Mouse (Mus musculus) heart, postnatal 0 days (tissue): ENCODE measurements around the gene Zfp385b. TPM values are rescaled to one million over a fixed set of nuclear protein-coding genes. Genes with fewer than 3 reads are reported as not detected.

ENCODE experiments used
- ATAC-seq: fragments of 200-750 bp; cut with Nextera tagmentation; 2 replicates; pipeline ENCODE4 v1.8.0; 2017; ENCODE audit warnings: low read depth, moderate number of reproducible peaks, moderate library complexity; ENCODE audit not compliant: insufficient read depth
- DNase-seq: peaks from one replicate; pipeline ENCODE4 v3.0.0-alpha.2; 2016; ENCODE audit warnings: low spot score
- H3K27ac ChIP-seq: fragments of 300-500 bp; sonication (generic); 2 replicates; pipeline ENCODE4 v1.5.1; 2014; ENCODE audit warnings: low read depth, mild to moderate bottlenecking
- H3K27me3 ChIP-seq: fragments of 300-500 bp; sonication (generic); 2 replicates; pipeline ENCODE4 v1.6.1; 2014; ENCODE audit warnings: low read length, mixed read lengths; ENCODE audit not compliant: control insufficient read depth, insufficient read depth
- H3K36me3 ChIP-seq: fragments of 300-500 bp; sonication (generic); replicated peaks from 2 replicates; pipeline ENCODE4 v1.6.1; 2014; ENCODE audit warnings: low read length, mixed read lengths; ENCODE audit not compliant: control insufficient read depth, insufficient read depth
- H3K4me1 ChIP-seq: fragments of 300-500 bp; sonication (generic); 2 replicates; pipeline ENCODE4 v1.6.1; 2014; ENCODE audit warnings: antibody characterized with exemption; ENCODE audit not compliant: control insufficient read depth, insufficient read depth
- H3K4me2 ChIP-seq: fragments of 300-500 bp; sonication (generic); 2 replicates; pipeline ENCODE4 v1.6.1; 2014; ENCODE audit warnings: low read depth, mild to moderate bottlenecking, low read length, moderate library complexity
- H3K4me3 ChIP-seq: fragments of 300-500 bp; sonication (generic); 2 replicates; pipeline ENCODE4 v1.5.1; 2014; ENCODE audit warnings: low read depth, low read length
- H3K9ac ChIP-seq: fragments of 300-500 bp; sonication (generic); replicated peaks from 2 replicates; pipeline ENCODE4 v1.6.1; 2014; ENCODE audit warnings: low read depth, low read length, mixed read lengths
- H3K9me3 ChIP-seq: fragments of 300-500 bp; sonication (generic); replicated peaks from 2 replicates; pipeline ENCODE4 v1.6.1; 2016; ENCODE audit warnings: low read length; ENCODE audit not compliant: control insufficient read depth
- CTCF ChIP-seq: IDR thresholded peaks from 2 replicates; pipeline ENCODE4 v1.5.1; 2016; ENCODE audit warnings: antibody characterized with exemption, control low read depth, low read depth
- EP300 ChIP-seq: IDR thresholded peaks from 2 replicates; pipeline ENCODE4 v1.6.1; 2016; ENCODE audit warnings: antibody characterized with exemption, low read depth
- WGBS: fragments of 180-500 bp; shearing (Covaris S2); extraction: QIAGEN DNeasy Blood & Tissue Kit; methylation state at CpG from one replicate; pipeline ENCODE4 v1.1.7; 2014; 5-methylcytosine and 5-hydroxymethylcytosine counted together
- polyA plus RNA-seq: library from polyadenylated mRNA; unstranded; fragments of >200 nt; fragmentation: Nextera tagmentation; extraction: Ambion mirVana; gene quantifications from 2 replicates; pipeline ENCODE4 v1.2.1, GENCODE M21; 2015
- total RNA-seq: library from RNA; depleted of rRNA; stranded (reverse); fragments of >200 nt; gene quantifications from 2 replicates; pipeline ENCODE4 v1.2.3, GENCODE M21; 2014; ENCODE audit warnings: low replicate concordance

Zfp385b gene
- total and polyA plus RNA-seq, 2 experiments from 2014 or later, result 1.8 to 4.2 TPM

DNA sequence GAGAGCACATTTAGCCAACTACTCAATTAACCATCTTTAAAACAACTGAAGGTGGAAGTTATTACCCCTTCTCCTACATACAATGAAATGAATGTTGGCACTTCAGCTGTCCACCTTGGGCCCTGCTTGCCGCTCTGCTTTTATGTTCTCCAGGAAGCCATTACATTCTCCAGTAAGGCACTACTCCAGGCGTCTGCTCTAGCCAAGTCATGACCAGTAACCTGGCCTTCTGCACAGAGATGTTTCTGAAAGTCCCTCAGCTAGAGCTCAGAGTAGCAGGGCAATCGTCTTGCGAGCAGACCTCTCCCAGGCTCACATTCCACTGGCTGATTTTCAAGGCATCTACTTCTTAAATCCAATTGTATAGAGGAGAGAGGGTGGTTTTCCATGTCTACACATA, 18.0 kb downstream of the Zfp385b start:
- no peak for TF ChIP-seq EP300
- no peak for TF ChIP-seq CTCF
- 76% methylated on average over 4 of the region's 4 CpGs for WGBS

DNA sequence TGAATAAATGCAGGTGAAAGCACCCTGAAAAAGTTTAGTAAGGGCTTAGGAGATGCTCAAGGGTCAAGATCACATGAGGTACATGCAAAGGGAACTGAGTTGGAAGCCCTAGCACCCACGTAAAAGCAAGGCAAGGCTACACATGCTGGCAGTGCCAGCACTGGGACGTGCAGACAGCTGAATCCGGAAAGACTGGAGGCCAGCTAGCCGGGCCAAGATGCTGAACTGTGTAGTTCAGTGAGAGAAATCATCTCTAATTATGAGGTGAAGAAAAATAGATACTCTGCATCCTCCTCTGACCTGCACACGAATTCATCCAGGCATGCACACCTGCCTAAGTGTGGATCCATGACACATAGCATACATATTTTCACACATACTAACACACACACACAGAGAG, 18.4 kb downstream of the Zfp385b start:
- H3K4me3 ChIP-seq, result no peak overlapping the region
- 81% methylated on average over 5 of the region's 5 CpGs for WGBS
- no peaks in the 10 kb centered on the region for H3K27me3 ChIP-seq
- TF ChIP-seq EP300 (no peak), CTCF (no peak)
- H3K9me3 ChIP-seq, result no peaks in the 10 kb centered on the region
- H3K4me1 ChIP-seq, result no peaks in the 10 kb centered on the region
- H3K9ac ChIP-seq, result no peak overlapping the region
- ATAC-seq (no peak), DNase-seq (no peak)
- H3K36me3 ChIP-seq, result no peaks in the 10 kb centered on the region
- no peak overlapping the region for H3K27ac ChIP-seq
- no peak overlapping the region for H3K4me2 ChIP-seq

More for the DNA sequence above, 18.0 kb downstream of the Zfp385b start:
- ATAC-seq (no peak), DNase-seq (no peak)
- Histone ChIP-seq H3K4me3 (no peak overlapping the region), H3K36me3 (no peaks in the 10 kb centered on the region), H3K27ac (no peak overlapping the region), H3K9ac (no peak overlapping the region), H3K4me2 (no peak overlapping the region), H3K27me3 (no peaks in the 10 kb centered on the region), H3K9me3 (no peaks in the 10 kb centered on the region), H3K4me1 (no peaks in the 10 kb centered on the region)

DNA sequence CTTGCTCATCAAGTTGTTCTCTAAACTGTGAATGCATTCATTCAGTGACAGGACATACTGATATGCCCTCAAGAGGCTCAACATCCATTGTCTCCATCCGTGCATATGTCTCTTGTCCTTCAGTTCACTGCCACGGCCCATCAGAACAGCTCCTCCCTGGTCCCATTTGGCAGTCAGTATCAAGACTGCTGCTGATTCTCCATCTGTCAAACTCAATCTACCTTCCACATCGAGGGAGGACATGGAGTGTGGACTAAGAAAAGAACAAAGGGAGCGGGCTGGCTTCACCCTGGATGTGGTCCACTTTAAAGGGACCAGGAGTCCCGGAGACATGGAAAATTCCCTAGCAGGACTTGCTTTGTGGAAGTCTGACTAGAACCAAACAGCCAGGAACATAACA, 22.2 kb downstream of the Zfp385b start:
- Histone ChIP-seq H3K4me2 (no peak overlapping the region), H3K36me3 (no peaks in the 10 kb centered on the region), H3K27me3 (no peaks in the 10 kb centered on the region), H3K9me3 (no peaks in the 10 kb centered on the region), H3K4me1 (no peaks in the 10 kb centered on the region), H3K4me3 (no peak overlapping the region), H3K9ac (no peak overlapping the region), H3K27ac (no peak overlapping the region)
- 58% methylated on average over 5 of the region's 5 CpGs for WGBS
- TF ChIP-seq CTCF, result no peak
- no peak for TF ChIP-seq EP300
- DNase-seq, result no peak
- ATAC-seq, result no peak

DNA sequence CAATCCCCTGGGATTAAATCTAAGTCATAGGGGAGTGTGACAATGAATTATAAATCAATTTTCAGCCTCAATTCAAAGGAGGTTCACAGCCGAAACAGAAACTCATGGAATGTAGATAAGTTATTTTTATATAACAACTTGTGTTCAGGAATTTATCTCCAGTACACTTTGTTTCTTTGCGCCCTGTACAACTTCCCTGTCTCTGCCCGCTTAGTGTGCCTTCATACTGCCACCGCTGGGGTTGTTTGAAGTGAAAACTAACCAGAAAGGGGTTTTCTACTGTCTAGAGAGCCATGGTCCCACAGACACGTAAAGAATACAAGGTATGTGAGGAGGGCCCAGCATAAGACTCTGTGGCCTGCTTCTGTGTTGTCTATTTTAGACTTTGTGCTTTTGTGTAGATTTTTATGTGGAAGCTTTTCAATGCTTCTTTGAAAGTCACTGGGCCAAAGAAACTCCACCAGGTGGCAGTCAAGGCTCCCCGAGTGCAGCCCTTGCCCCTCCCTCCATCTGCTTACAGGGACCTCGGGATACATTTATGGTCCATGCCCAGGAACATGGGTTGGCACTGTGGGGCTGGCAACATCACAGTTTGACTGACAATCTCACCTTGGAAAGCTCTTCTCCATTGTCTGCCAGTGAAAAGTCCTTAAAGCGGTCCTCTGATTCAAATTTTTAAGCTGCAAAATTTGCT, 23.4 kb downstream of the Zfp385b start:
- no peaks in the 10 kb centered on the region for H3K36me3 ChIP-seq
- H3K9ac ChIP-seq, result no peak overlapping the region
- DNase-seq, result peak; percentile 71
- TF ChIP-seq CTCF (peak; percentile 66), EP300 (no peak)
- no peak overlapping the region for H3K4me3 ChIP-seq
- H3K27me3 ChIP-seq, result no peaks in the 10 kb centered on the region
- no peaks in the 10 kb centered on the region for H3K4me1 ChIP-seq
- H3K27ac ChIP-seq, result peak overlapping the region; percentile 59
- H3K4me2 ChIP-seq, result peak overlapping the region; percentile 9; the same call in 1 of the 2 replicates
- peak; percentile 88 for ATAC-seq
- 39% methylated on average over 8 of the region's 8 CpGs for WGBS
- H3K9me3 ChIP-seq, result no peaks in the 10 kb centered on the region

GRCm38 (mm10) chr2:77790846-77791245, 28.6 kb downstream of the Zfp385b start:
- H3K4me2 ChIP-seq, result no peak overlapping the region
- no peak overlapping the region for H3K4me3 ChIP-seq
- H3K27me3 ChIP-seq, result no peaks in the 10 kb centered on the region
- H3K4me1 ChIP-seq, result peaks cover 8% of the 10 kb centered on the region
- no peaks in the 10 kb centered on the region for H3K9me3 ChIP-seq
- DNase-seq, result no peak
- TF ChIP-seq CTCF (no peak), EP300 (no peak)
- H3K36me3 ChIP-seq, result no peaks in the 10 kb centered on the region
- ATAC-seq, result no peak
- 72% methylated on average over 4 of the region's 4 CpGs for WGBS
- H3K9ac ChIP-seq, result no peak overlapping the region
- no peak overlapping the region for H3K27ac ChIP-seq

DNA sequence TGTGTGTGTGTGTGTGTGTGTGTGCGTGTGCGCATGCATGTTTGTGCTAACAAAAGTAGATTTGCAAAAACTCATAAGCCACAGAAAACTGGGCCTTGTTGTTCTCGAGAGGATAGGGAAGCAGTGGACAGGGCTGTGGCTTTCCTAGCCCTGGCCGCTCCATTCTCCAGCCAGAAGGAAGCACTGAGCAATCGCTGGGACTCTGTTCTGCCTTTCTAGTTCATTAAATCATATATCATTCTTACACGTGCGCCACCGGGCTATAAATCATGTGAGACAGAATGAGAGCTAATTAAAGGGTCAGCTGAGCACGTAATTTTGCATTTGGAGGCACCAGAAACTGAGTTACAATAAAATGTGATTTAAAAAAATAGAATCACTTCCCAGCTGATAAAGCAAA, 29.1 kb downstream of the Zfp385b start:
- DNase-seq, result no peak
- no peak overlapping the region for H3K9ac ChIP-seq
- TF ChIP-seq EP300 (no peak), CTCF (no peak)
- H3K4me3 ChIP-seq, result no peak overlapping the region
- no peak for ATAC-seq
- H3K27ac ChIP-seq, result no peak overlapping the region
- no peaks in the 10 kb centered on the region for H3K27me3 ChIP-seq
- H3K36me3 ChIP-seq, result no peaks in the 10 kb centered on the region
- 94% methylated on average over 9 of the region's 9 CpGs for WGBS
- no peaks in the 10 kb centered on the region for H3K9me3 ChIP-seq
- no peak overlapping the region for H3K4me2 ChIP-seq
- H3K4me1 ChIP-seq, result peaks cover 8% of the 10 kb centered on the region
